Mouse (Mus musculus) ES-E14 (cell line): ENCODE measurements around the gene Limk1.

Experiments used
- CHD2 ChIP-seq: IDR thresholded peaks from 2 replicates; pipeline ENCODE4 v1.6.1; 2014; ENCODE audit warnings: mild to moderate bottlenecking, low read depth, low read length, inconsistent platforms
- HCFC1 ChIP-seq: IDR thresholded peaks from 2 replicates; pipeline ENCODE4 v1.6.1; 2012; ENCODE audit warnings: low read length, inconsistent platforms, borderline replicate concordance; ENCODE audit not compliant: insufficient read depth
- MAFK ChIP-seq: IDR thresholded peaks from 2 replicates; pipeline ENCODE4 v1.6.1; 2014; ENCODE audit warnings: mild to moderate bottlenecking, low read depth, low read length, inconsistent platforms; ENCODE audit not compliant: insufficient read depth
- ZC3H11A ChIP-seq: IDR thresholded peaks from 2 replicates; pipeline ENCODE4 v1.6.1; 2012; ENCODE audit warnings: low read depth, mild to moderate bottlenecking, inconsistent platforms, low read length, borderline replicate concordance
- ZNF384 ChIP-seq: IDR thresholded peaks from 2 replicates; pipeline ENCODE4 v1.6.1; 2012; ENCODE audit warnings: low read depth, low read length, inconsistent platforms

GRCm38 (mm10) chr5:134692704-134693103, 4.3 kb upstream of the Limk1 start:
- TF ChIP-seq CHD2 (no peak), MAFK (no peak), HCFC1 (no peak), ZNF384 (no peak), ZC3H11A (no peak)
